Mouse (Mus musculus): Measurements from ENCODE around the gene C130074G19Rik.
A peak's percentile ranks its signal among the peaks of the same experiment; 100 is the strongest.

Gene C130074G19Rik

DNA sequence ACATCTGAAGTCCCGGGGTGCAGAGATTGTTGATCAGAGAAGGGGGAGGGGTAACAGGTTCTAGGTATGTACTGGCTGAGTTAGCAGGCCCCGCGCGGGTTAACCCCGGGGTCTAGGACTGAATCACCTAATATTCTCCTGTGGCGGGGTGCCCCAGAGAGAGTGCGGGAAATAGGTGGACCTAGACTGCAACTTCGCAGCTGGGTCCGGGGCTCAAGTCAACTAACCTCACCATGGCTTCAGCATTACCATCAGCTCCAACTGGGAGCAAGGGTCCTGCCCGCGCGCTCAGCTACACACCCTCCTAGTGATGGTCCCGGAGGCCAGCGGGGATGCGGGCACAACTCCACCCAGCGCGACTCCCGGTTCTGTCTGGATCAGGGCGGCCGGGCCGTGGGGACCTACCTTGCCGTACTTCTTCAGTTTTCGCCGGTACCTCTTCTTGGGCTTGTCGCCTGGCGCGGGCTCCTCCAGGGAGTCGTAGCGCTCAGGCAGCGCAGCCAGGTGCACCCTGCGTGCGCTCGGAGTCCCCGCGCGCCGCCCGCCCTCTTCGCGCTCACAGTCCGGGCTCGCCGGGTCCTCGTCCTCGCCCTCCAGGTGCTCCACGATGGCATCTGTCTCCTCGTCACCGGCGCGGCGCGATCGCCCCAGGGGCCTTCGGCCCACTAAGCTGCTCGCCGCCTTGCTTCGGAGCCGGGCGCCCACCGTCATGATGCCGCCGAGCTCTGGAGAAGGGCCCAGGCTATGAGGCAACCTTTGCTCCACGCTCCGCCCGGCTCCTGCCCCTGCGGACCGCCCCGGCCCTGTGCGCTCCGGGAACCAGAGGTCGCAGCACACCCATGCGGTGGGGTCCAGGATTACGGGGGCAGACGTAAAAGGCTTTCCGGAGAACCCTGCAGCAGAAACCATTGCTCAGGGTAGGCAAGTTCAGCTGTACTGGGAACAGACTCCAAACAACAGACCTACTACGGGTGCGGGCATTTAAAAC is at the start of gene C130074G19Rik:
TSS of gene C130074G19Rik (minus strand) at position 938 of the 988 bp plus-strand sequence.
- no peak for DNase-seq (ENCODE audit: low read depth, low spot score)

DNA sequence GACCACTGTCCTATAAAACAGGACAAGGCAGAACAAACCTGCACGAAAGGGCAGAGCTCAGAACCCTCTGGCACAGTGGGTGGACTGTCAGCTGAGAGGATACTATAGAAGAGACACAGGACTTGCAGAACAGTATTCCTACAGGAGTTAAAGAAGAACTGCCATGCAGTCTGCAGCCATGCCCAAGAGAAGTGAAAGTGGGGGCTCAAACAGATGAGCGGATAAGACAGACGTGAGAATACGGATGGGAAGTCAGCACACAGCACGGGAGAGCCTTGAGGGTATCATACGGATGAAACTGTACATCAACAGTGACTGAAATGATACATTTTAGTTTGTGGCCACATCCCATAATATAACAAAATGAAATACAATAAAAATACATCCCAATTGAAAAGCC is 48.1 kb upstream of the C130074G19Rik start:
- no peak for DNase-seq (ENCODE audit: low read depth, low spot score)

DNA sequence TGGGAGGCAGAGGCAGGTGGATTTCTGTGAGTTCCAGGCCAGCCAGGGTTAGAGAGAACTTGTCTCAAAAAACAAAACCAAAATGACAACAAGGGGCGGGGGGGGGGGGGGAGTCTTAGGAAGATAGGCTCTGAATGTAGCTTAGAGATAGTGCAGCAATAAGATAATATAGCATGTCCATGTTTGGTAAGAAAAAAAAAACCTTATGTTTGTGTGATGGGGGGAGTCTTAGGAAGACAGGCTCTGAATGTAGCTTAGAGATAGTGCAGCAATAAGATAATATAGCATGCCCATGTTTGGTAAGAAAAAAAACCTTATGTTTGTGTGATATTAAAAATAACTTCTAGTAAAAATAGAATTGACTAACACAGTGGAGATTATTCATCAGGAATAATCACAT is 45.4 kb upstream of the C130074G19Rik start:
- DNase-seq (ENCODE audit: low read depth, low spot score): no peak

DNA sequence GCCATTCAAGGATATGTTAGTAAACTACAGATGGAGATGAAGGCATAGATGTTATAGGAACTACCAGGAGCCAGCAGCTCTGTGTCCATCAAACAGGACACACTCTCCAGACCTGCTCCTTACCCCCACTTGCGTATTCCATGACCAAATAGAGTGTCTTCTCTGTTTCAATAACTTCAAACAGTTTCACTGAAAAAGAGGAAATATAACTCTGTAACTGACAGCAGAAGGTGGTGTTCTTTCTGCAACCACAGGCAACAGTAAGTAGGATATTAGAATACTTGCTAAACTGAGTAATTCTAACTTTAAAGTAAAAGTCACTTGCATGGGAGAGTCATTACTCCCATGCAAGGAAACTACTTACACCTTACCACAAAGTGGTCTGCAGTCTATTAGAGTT is 44.9 kb upstream of the C130074G19Rik start:
- DNase-seq (ENCODE audit: low read depth, low spot score): no peak

DNA sequence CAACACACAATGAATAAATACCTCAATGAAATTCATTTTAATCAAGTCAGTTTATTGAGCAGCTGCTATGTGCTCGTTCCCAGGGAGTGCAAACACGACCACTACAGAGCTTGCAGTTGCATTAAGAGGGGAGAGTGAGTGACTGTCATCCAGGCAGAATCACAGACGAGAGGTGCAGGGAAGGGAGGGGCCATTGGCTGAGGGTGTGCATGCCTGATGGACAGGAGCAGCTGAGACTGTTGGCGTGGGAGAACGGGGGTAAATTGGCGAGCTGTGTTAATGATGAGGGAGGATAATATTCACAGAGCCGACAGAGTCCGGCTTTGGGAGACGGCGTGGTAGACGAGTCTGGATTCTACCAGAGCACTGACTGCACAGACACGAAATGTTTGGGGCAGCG is 39.8 kb upstream of the C130074G19Rik start:
- DNase-seq (ENCODE audit: low read depth, low spot score): peak; percentile 16

DNA sequence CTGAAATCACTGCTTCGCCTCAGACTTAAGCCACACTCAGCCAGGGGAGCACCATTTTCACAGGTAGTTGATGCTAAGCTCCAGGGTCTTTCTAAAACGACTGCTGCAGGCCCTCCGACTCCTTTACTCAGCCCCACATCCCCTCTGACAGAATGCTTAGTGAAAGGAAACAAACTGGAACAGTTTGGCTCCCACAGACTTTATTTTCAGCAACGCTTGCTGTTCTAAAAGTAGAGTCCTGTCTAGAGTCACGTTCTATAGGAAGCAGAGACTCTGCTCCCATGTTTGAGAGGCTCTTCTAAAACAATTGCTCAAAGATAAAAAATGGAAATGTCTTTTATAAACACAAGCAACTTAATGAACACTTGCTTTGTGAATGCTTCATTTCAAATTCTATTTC is 37.0 kb upstream of the C130074G19Rik start:
- DNase-seq (ENCODE audit: low read depth, low spot score): peak; percentile 64

DNA sequence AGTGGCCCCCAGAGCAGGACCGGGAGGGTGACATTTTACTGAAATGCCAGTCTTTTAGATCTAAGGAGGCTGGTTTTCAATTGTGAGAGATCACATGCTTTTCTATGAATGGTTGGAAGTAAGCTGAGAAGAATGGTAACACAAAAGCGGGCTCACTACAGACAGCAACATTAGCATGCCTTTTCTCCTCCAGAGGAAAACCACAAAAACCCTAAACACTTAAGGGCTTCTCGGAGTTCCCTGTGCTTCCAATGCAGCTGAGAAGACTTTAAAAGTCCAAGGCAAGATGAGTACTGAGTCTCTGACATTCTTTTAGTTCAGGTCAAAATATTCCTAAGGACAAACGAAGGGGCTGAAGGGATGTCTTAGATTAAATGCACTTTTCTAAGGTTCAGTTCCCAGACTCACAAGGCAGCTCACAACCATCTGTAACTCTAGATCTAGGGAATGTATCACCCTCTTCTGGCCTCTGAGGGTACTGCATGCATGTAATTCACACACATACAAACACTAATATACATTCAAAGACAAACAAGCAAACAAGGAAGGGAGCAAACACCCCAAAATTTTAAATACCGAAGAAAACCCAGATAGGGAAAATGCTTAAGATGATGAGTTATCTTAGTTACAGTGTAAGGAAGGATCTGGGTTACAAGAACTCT is 35.3 kb upstream of the C130074G19Rik start:
- peak; percentile 36 for DNase-seq (ENCODE audit: low read depth, low spot score)

DNA sequence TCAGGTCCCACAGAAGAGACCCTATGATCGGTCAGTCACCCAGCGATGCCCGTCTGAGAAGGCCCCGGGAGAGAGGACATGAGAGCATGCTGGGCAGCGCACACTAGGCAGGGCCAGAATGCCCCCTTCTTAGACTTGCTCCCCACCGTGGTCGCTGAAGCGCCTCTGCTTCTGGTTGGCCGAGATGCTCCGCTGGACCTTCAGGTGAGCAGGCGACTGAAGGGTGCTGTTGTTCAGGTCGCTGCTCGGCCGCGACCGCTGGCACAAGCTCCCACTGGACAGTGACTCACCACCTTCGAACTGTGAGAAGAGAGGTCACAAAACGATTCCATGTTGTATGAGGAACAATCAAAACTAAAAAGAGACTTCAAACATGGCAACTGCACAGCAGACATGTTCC is 29.3 kb upstream of the C130074G19Rik start:
- DNase-seq (ENCODE audit: low read depth, low spot score): no peak

DNA sequence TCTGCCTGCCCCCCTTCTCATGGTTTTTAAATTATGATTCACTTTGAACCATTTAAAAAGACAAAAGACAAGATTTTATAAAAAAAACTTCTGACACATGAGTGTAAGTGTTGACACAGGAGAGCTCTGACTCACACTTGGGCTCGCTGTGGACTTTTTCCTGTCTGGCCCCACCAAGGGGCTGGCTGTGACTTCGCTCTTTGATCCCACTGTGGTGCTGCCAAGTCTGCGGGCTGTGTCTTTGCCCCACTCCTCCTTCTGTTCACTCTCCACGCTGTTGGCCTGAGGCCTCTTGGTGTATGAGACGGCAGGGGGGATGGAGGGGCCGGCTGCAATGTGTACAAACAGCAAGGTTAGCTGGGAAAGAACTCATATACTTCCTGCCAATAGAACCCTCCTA is 28.8 kb upstream of the C130074G19Rik start:
- no peak for DNase-seq (ENCODE audit: low read depth, low spot score)

DNA sequence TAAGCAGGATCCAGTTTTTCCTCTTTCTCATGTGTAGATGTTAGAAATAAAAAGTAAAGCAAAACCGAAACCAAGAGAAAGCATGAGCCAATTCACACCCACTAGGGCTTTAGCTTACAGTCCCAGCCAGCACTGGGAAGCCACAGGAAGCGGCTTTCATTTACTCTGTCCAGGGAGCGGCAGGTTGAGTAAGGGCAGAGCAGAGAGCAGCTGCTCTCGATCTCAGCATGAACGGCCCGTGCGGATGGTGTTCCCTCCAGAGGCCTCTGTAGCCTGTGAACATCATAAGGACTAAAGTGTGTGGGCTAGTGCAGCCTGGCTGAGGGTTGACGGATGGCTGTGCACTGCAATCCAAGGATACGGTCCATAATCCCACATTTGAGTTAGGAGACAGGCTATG is 25.5 kb upstream of the C130074G19Rik start:
- DNase-seq (ENCODE audit: low read depth, low spot score): peak; percentile 38

DNA sequence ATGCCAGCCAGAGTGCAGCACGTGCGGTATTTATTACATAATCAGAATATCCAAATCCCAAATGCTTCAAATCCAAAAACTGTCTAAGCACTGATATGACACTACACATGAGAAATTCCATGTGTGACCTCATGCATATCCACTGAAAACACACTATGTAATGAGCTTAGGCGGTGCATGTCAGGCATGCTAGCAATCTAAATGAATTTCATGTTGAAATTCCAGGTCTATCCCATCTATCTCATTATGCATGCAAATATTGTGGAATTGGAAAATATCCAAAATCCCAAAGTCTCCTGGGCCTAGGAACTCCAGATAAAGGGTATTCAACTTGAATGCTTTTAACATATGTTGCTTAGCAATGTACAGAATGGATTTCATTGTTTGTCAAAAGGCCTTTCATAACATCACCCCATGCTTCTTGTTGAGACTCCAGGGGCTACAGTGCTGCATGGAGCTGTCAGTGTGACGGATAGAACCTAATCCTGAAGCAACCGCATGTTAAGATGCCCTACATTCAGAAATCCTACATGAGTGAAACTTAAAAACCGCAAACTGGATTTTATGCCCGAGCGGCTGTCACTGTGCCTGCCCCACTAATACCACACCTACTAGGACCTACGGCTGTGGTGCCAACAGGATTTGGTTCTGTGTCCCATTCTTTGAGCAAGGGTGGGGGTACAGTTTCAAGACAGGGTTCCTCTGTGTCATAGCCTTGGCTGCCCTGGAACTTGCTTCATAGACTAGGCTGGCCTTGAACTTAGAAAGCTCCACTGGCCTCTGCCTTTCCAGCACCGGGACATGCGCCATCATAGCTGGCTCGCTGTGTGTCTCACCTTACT is 23.1 kb upstream of the C130074G19Rik start:
- no peak for DNase-seq (ENCODE audit: low read depth, low spot score)

DNA sequence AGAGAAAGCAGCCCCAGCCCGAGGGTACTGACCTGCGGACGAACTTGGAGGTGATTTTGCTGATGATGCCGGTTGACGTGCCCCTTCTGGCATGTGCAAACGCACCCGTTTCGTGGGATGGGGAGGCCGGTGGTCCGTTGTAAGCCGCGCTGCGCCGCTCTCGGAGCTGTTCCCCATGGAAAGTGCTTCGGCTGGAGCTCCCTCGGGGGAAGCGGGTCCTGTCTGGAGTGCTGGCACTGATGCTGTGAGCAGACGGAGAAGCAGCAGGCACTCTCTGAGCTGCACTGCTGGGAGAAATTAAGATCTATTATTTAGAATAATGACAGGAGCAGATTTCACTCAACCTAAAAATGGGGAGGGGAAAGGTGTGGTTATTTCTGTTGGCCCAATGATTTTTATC is 22.4 kb upstream of the C130074G19Rik start:
- DNase-seq (ENCODE audit: low read depth, low spot score): peak; percentile 71

DNA sequence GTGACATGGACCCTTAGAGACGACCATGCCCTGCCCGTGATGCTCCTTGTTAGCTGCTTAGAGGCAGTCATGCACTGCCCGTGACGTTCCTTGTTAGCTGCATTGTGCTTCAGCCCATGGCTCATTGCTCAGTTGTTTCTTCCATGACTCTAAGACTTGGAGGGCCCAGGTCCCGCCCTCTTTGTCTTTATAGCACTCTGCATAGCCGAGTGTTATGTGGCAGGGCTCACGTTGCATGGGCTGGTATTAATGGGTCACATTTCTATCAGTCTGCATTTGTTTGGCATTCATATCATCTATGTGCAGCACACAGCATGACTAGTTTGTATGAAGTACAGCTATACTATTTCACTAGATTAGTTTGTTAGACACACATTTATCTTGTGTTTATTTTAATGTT is 20.7 kb upstream of the C130074G19Rik start:
- DNase-seq (ENCODE audit: low read depth, low spot score): no peak

DNA sequence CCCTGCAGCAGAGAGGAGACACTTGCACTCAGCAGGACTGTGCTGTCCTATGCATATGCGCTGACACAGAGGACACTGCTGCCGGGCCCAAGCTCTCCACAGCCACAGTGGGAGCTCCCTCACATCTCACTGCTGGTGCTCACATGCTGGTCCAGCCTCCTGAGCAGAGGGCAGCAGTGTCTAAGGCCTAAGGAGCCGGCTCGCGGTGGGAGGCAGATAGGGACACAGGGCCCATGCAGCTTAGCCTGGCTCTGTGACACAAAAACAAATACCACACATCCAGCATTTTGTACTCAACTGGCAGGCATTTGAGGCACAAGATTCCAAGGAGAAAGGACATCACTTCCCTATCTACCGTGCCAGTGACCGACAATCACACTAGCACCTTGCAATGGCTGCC is 19.9 kb upstream of the C130074G19Rik start:
- no peak for DNase-seq (ENCODE audit: low read depth, low spot score)

DNA sequence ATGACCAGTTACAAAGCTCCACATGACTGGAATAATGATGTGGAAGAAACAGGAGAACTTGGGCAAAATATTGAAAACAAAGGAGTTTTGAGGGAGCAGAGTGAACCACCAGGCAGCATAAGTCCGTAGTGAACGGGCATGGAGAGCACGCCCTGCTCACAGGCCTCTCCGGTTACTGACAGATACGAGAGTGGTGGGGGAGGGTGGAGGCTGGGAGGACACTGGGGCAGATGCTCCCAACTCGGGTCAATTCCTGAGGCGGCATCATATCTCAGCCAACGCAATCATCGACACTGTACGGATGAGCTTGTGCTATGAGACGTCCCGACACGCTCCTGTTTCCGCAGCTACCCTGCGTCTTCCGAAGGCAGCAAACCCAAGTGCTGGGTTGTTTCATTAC is 14.3 kb upstream of the C130074G19Rik start:
- DNase-seq (ENCODE audit: low read depth, low spot score): no peak

DNA sequence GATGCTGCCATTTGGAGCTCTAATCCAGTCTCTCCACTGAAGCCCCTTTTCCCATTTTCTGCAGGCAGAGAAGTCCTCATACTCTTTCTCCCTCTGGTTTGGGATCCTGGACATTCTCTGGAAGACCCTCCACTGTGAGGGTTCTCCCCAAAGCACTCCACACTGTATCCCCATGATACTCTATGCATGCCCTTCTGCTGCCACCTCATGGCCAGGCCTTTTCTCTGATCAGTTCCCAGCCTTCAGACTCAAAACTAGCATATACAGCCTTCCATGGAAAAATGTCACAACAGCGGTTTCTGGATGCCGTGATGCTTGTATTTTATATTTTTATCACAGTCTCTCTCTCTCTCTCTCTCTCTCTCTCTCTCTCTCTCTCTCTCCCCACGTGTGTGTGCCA is 9.0 kb upstream of the C130074G19Rik start:
- DNase-seq (ENCODE audit: low read depth, low spot score): peak; percentile 49

DNA sequence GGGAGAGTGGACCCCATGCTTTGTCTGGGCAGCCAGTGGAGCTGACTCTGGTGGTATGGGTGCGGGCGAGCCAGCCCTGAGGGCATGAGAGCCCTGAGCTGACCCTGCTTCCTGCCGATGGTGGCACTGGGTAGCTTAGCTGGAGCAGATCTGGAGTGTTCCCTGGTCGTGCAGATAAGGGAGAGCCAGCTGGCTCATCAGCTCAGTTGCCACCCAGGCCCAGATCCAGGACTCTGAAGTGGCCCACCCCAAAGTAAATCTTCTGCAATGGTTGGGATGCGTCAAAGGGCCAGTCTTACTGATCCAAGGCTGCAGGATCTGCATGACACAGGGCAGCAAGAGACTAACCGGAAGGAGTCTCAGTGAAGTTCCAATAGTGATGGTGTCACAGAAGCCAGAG is 6.4 kb upstream of the C130074G19Rik start:
- no peak for DNase-seq (ENCODE audit: low read depth, low spot score)

DNA sequence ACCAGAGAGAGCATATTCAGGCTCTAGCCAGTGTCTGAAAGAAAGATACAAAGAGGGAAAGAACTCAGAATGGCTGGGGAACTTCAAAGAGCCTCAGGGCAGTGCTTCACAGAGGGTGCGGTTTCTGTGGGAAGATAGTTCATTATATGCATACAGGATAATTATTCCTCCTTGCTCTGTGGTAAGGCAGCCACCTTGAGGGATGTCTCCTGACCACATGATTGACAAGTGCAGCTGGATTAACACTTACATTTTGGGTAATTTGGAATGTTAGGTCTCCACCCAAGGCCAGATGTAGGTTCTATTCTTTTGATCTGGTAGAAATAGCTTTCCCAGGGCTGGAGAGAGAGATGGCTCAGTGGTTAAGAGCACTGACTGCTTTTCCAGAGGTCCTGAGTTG is 3.1 kb upstream of the C130074G19Rik start:
- no peak for DNase-seq (ENCODE audit: low read depth, low spot score)

DNA sequence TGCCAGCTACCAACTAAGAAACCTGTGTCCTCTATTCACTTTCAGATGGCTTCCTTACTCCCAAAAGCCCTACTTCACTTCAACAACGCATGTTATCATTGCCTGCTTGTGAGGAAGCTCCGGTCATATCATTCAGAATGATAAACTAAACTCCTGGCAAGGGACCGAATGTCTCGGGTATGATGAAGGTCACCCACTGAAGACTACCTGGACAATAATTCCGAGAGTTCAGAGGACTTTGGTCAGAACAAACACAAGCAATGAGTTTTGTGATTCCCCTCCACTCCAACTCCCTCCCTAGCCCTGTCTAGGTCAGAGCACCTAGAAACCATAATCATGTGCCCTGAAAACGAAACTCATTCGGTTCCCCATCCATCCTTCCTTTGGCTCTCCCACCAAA is 1.2 kb downstream of the C130074G19Rik start:
- no peak for DNase-seq (ENCODE audit: low read depth, low spot score)

DNA sequence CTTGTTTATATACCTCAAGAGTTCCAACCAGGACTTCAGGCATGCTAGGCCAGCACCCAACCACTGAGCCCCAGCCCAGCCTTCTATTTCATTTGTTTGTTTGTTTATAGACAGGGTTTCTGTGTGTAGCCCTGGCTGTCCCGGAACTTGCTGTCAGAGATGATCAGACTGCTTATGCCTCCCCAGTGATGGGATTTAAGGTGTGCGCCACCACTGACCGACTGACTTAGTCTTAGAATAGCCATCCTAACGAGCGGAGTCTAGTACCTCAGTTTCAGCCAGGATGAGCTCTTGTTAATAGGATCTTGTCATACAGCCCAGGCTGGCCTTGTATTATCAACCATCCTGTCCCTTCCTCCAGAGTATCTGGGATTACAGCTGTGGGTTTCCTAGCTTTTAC is 1.8 kb downstream of the C130074G19Rik start:
- no peak for DNase-seq (ENCODE audit: low read depth, low spot score)

DNA sequence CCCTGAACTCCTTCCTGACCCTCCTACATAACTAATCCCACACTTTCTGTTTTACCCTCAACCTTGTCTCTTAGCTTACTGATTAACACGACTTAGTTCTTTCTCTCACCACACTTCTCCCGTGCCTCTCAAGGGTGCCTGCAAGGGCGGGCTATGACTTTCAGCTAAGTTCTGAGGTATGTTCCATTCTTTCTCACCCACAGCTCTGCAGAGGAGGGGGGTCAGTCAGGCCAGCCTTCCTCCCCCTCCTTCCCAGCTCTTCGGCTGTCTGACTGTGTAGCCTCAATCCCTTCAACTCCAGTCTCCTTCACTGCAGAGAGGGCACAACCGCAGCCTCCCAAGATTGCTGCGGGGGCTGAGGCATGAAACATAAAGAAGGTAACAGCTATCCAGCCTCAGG is 4.2 kb downstream of the C130074G19Rik start:
- DNase-seq (ENCODE audit: low read depth, low spot score): no peak

DNA sequence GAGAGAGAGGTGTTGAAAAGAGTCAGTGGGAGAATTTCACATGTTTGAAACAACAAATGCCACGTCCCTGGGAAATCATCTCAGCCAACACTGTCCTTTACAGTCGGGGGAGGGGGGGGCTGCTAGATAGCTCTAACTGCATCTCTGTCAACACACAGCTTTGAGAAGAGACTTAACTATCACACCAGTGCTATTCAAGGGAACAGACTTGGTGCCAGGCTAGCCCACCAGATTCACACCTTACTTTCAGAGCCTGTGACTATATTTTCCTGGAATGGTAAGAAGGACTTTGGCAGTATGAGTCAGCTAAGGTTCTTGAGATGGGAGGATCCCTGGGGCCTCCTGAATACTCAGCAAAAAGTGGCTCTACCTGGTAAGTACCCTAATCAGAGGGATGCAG is 5.7 kb downstream of the C130074G19Rik start:
- peak; percentile 87 for DNase-seq (ENCODE audit: low read depth, low spot score)
